Mouse (Mus musculus): ENCODE measurements around the gene Rps6ka5.

Gene Rps6ka5

GRCm38 (mm10) chr12:100724606-100725457, 2.0 kb downstream of the Rps6ka5 start:
- peak; percentile 100 for DNase-seq

- DNase-seq: peak; percentile 10
Measured at GRCm38 (mm10) chr12:100724182-100724581, 2.6 kb downstream of the Rps6ka5 start.

GRCm38 (mm10) chr12:100720801-100721200, 6.0 kb downstream of the Rps6ka5 start:
- DNase-seq: no peak

GRCm38 (mm10) chr12:100717446-100717845, 9.3 kb downstream of the Rps6ka5 start:
- no peak for DNase-seq

GRCm38 (mm10) chr12:100716969-100717368, 9.8 kb downstream of the Rps6ka5 start:
- DNase-seq: no peak

GRCm38 (mm10) chr12:100711819-100712218, 15.0 kb downstream of the Rps6ka5 start:
- no peak for DNase-seq

GRCm38 (mm10) chr12:100711116-100711691, 15.6 kb downstream of the Rps6ka5 start:
- DNase-seq: no peak

- no peak for DNase-seq
Measured at GRCm38 (mm10) chr12:100710432-100710831, 16.4 kb downstream of the Rps6ka5 start.

GRCm38 (mm10) chr12:100707312-100707711, 19.5 kb downstream of the Rps6ka5 start:
- no peak for DNase-seq

- DNase-seq: no peak
Measured at GRCm38 (mm10) chr12:100705057-100705722, 21.6 kb downstream of the Rps6ka5 start.

- DNase-seq: no peak
Measured at GRCm38 (mm10) chr12:100698019-100698418, 28.8 kb downstream of the Rps6ka5 start.

GRCm38 (mm10) chr12:100696621-100697020, 30.2 kb downstream of the Rps6ka5 start:
- DNase-seq: no peak

- no peak for DNase-seq
Measured at GRCm38 (mm10) chr12:100695252-100695651, 31.5 kb downstream of the Rps6ka5 start.

- no peak for DNase-seq
Measured at GRCm38 (mm10) chr12:100692208-100692607, 34.6 kb downstream of the Rps6ka5 start.

GRCm38 (mm10) chr12:100690444-100690843, 36.3 kb downstream of the Rps6ka5 start:
- DNase-seq: no peak

- DNase-seq: no peak
Measured at GRCm38 (mm10) chr12:100688177-100688576, 38.6 kb downstream of the Rps6ka5 start.

- DNase-seq: no peak
Measured at GRCm38 (mm10) chr12:100687001-100687400, 39.8 kb downstream of the Rps6ka5 start.

- DNase-seq: no peak
Measured at GRCm38 (mm10) chr12:100681752-100682151, 45.0 kb downstream of the Rps6ka5 start.

GRCm38 (mm10) chr12:100681241-100681640, 45.5 kb downstream of the Rps6ka5 start:
- DNase-seq: no peak

GRCm38 (mm10) chr12:100680676-100681075, 46.1 kb downstream of the Rps6ka5 start:
- DNase-seq: no peak

GRCm38 (mm10) chr12:100670647-100671199, 56.1 kb downstream of the Rps6ka5 start:
- DNase-seq: no peak

- DNase-seq: no peak
Measured at GRCm38 (mm10) chr12:100665294-100665693, 61.5 kb downstream of the Rps6ka5 start.

GRCm38 (mm10) chr12:100660076-100660475, 66.7 kb downstream of the Rps6ka5 start:
- DNase-seq: no peak
